Mouse (Mus musculus): Measurements from ENCODE around the gene Gm26657.
A peak's percentile ranks its signal among the peaks of the same experiment; 100 is the strongest.

Gene Gm26657

GRCm38 (mm10) chr4:56740020-56740485, at the start of gene Gm26657:
TSS of gene Gm26657 (plus strand) at chr4:56740070.
- DNase-seq, result no peak

GRCm38 (mm10) chr4:56696401-56696800, 43.5 kb upstream of the Gm26657 start:
- DNase-seq, result peak; percentile 10

- peak; percentile 1 for DNase-seq
Measured at GRCm38 (mm10) chr4:56698671-56699070, 41.2 kb upstream of the Gm26657 start.

GRCm38 (mm10) chr4:56702234-56702633, 37.6 kb upstream of the Gm26657 start:
- no peak for DNase-seq

DNA sequence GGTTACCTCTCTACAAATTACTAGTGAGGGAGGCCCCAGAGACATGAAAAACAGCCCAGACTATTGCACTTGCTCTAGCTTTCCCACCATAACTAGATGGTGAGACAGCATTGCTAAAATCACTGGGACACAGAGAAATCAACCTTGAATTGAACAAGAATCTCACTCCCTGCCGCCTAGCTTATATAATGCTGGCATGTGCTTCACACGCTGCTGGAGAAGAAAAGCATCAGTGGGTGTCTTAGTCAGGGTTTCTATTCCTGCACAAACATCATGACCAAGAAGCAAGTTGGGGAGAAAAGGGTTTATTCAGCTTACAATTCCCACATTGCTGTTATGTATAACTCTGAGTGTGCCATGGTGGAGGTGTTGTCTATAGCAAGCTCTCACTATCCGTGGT, 26.7 kb upstream of the Gm26657 start:
- DNase-seq, result no peak

GRCm38 (mm10) chr4:56716801-56717200, 23.1 kb upstream of the Gm26657 start:
- DNase-seq, result no peak

GRCm38 (mm10) chr4:56717932-56718331, 21.9 kb upstream of the Gm26657 start:
- no peak for DNase-seq

DNA sequence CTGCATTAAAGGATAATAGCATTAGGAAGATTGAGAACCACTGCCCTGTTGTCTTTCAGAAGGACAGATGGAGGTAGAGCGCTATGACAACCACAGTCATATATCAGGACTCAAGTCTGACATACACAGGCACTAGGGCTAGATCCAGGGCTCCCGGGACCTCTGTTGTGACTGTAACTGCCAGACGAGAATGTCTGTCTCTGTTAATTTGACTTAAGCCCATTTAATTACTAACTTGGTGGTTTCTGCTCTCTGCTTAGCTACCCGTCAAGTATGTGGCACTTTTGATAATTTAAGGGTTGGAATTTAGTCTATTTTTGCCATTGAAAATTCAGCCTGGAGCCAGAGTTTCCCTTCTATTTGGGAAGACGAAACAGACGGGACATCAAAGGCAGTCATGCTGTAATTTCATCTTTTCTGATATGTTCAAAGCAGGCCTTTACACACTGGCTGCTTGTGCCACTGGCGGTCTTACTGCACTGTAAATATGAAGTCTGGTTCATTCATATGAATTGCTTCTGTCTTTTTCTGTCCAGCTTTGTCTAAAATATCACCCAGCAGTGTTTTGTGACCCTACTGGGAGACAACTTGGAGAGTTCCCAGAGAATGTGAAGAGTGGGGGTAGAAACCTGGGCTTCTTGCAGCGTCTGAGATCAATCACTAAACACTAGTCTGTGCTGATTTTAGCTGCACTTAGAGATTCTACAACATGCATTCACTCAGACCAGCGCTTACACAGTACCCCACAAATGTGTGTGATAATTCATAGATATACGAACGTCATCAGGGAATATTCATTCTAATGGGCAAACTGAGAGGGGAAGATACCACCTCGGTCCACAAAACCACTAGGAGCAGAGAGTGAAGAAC, 21.1 kb upstream of the Gm26657 start:
- no peak for DNase-seq

GRCm38 (mm10) chr4:56719456-56719855, 20.4 kb upstream of the Gm26657 start:
- DNase-seq, result no peak

DNA sequence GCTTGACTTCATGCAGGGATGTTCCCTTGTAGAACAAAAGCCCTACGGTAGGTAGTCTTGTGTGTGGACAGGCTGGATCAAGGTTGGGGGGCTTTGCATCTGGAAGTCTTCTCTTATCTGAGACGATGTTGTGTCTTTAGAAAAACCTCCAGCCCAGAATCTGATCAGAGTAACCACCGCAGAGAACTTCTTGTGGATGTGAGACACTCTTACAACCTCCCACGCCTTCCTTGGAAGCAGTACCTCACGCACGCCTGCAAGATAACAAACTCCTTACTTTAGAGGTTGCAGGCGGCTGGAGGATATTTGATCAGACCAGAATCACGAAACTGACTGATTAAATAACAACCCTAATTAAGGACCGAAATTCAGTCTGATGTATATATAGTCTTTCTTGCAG, 19.5 kb upstream of the Gm26657 start:
- DNase-seq, result no peak

DNA sequence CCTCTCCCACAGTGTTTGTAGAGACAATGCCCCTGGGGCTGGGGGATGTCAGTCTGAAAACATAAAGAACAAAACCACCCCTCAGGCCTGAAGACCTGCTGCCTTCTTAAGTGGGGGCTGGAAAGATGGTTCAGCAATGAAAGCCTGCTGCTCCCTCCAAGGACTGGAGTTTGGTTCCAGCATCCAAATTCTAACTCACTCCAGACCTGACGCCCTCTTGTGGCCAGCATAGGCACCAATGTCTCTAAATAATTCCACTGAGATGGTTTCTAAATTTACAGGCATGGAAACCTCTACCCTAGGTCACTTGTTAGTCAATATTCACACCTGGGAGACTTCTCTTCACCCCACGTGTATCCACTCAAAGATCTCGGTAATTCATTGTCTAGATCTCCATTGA, 18.4 kb upstream of the Gm26657 start:
- DNase-seq, result no peak

DNA sequence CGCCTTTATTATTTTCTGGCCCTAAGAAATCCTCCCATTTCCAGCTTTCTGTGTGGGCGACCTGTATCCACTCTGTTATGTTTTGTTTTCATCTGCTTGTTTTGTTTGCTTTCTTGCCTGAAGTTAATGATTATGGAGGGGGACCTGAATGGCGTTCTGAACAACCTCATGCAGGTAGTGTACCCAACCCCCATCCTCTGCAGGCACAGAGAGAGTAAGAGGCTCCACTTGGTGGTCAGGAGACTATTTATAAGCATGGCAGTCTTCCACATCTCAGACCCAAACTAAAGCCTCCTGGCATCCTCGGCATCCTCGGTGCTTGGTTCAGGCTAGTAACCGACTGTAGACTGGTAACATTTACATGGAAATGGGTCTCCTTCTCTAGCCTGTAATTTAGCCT, 17.5 kb upstream of the Gm26657 start:
- no peak for DNase-seq

DNA sequence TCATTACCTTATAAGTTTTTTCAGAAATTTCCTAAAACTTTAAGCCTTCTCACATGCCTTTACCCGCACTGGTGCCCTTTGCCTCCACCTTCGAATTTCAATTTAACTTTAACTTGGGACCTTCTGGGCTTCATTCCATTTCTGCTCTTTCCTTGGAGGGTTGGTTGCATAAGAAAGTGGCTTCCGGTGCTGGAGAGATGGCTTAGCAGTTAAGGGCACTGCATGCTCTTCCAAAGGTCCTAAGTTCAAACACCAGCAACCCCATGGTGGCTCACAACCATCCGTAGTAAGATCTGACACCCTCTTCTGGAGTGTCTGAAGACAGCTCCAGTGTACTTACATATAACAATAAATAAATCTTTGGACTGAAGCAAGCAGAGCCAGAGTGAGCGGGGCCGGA, 16.6 kb upstream of the Gm26657 start:
- DNase-seq, result peak; percentile 36

GRCm38 (mm10) chr4:56725839-56726238, 14.0 kb upstream of the Gm26657 start:
- no peak for DNase-seq

GRCm38 (mm10) chr4:56740611-56741010, 741 bp downstream of the Gm26657 start:
- DNase-seq, result no peak

DNA sequence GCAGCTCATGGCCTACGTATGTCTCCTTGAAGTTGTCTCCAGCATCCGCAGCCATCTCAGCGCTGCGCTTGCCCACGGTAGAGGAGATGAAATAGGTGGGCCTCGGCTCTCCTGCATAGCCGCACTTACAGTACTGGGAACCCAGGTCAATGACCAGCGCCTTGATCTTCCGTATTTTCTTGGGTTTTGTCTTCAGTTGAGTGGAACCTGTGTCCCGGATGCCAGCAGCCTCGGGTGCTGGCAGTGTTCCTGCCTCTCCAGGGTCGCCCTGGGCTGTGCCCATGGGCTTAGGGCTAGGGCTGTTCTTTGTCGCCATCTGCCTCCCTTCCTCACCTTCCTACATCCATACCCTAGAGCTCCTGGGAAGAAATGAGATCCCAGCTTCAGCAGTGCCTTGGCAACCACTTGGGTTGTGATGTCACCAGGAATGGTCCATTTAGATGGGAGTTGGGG, 1.2 kb downstream of the Gm26657 start, which contains the start of gene Actl7b:
Actl7b (minus strand) TSS at position 403 of the 453 bp plus-strand sequence.
- DNase-seq, result no peak

GRCm38 (mm10) chr4:56742698-56743097, 2.8 kb downstream of the Gm26657 start:
- DNase-seq, result no peak

GRCm38 (mm10) chr4:56743363-56744195, 3.7 kb downstream of the Gm26657 start, which contains the start of gene Actl7a:
TSS of gene Actl7a (plus strand) at chr4:56743413.
- no peak for DNase-seq

DNA sequence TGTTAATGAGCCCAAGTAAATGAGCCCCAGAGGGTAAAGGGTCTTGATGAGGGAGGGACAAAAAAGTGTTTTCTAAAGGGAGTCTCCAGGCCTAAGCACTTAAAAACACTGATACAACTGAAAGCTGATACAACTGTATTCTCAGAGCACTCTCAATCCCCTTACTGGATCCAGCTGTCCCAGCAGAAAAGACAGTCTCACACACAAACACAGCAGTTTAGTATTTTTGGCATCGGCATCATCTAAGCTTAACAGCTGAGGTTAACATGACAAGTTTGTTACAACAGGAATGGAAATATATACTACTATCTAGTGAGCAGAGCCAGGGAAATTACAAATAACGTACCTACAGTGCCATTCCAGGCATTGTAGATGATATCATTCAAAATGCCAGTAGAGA, 6.5 kb downstream of the Gm26657 start:
- DNase-seq, result no peak

DNA sequence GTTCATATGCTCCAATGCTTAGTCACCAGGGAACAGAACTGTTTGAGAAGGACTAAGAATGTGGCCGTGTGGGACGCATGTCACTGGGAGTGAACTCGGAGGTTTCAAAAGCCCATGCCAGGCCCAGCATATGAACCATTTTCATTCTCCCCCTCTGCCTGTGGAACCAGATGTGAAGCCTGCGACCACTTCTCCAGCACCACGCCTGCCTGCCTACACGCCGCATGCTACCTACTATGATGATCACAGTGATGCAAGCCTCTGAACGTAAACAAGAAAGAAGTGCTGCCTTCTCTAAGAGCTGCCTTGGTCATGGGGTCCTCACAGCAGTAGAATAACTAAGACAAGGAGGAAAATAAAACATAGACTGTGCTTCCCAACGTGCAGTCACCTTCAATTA, 7.6 kb downstream of the Gm26657 start:
- DNase-seq, result no peak

DNA sequence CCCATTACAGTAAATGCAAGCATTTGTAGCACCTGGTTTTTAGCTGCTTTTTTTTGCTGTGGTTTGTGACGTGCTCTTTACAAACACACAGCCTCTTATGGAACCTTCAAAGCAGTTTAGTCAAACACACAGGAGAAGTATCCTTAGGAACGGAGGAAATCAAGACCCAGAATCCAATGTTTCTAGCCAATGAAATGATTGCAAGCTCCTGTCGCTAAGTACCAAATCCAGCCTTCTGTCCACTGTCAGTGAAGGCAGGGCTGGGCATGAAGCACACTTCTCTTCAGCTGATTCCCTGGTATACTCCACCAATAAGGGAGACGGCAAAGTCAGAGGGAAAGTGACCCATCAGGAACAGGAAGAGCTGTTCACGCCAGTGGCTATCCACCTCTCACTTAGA, 16.2 kb downstream of the Gm26657 start:
- no peak for DNase-seq

- no peak for DNase-seq
Measured at GRCm38 (mm10) chr4:56756966-56757600, 17.2 kb downstream of the Gm26657 start.

DNA sequence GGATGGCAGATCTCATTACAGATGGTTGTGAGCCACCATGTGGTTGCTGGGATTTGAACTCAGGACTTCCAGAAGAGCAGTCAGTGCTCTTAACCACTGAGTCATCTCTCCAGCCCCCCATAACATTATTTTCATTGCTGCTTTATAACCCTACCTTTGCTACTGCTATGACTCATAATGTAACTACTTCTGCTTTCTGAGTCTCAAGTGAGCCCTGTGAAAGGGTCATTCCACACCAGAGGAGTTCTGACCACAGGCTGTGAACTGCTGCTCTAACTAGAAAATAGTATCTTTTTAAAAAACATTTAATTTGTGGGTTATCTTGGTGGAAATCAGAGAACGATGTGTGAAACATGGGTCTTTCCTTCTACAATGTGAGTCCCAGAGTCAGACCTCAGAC, 17.8 kb downstream of the Gm26657 start:
- no peak for DNase-seq

All from kidney, adult 18-20 months (tissue).